Mouse (Mus musculus) naive thymus-derived CD4-positive, alpha-beta T cell, adult 2 months (primary cell): ENCODE measurements around the gene Thap2.

Experiments
- DNase-seq: peaks from one replicate; pipeline ENCODE4 v3.0.0-alpha.2; 2011; ENCODE audit warnings: low read depth

Thap2 gene

GRCm38 (mm10) chr10:115354553-115354952 lies 29.7 kb downstream of the Thap2 start:
- no peak for DNase-seq

- no peak for DNase-seq
Measured at GRCm38 (mm10) chr10:115350810-115351397, 33.3 kb downstream of the Thap2 start.

- no peak for DNase-seq
Measured at GRCm38 (mm10) chr10:115349509-115349908, 34.7 kb downstream of the Thap2 start.

- no peak for DNase-seq
Measured at GRCm38 (mm10) chr10:115349029-115349428, 35.2 kb downstream of the Thap2 start.

GRCm38 (mm10) chr10:115348131-115348530 lies 36.1 kb downstream of the Thap2 start:
- no peak for DNase-seq

- DNase-seq, result no peak
Measured at GRCm38 (mm10) chr10:115346444-115346843, 37.8 kb downstream of the Thap2 start.

- DNase-seq, result no peak
Measured at GRCm38 (mm10) chr10:115342771-115343425, 41.3 kb downstream of the Thap2 start.

GRCm38 (mm10) chr10:115339820-115340328 lies 44.4 kb downstream of the Thap2 start:
- no peak for DNase-seq

- DNase-seq, result no peak
Measured at GRCm38 (mm10) chr10:115336901-115337300, 47.3 kb downstream of the Thap2 start.

GRCm38 (mm10) chr10:115333528-115333927 lies 50.7 kb downstream of the Thap2 start:
- no peak for DNase-seq

- DNase-seq, result no peak
Measured at GRCm38 (mm10) chr10:115332997-115333396, 51.2 kb downstream of the Thap2 start.

- DNase-seq, result no peak
Measured at GRCm38 (mm10) chr10:115332420-115332952, 51.8 kb downstream of the Thap2 start.

GRCm38 (mm10) chr10:115329010-115329530 lies 55.2 kb downstream of the Thap2 start:
- peak; percentile 34 for DNase-seq

- DNase-seq, result peak; percentile 29
Measured at GRCm38 (mm10) chr10:115328514-115328913, 55.7 kb downstream of the Thap2 start.

GRCm38 (mm10) chr10:115323295-115323694 lies 60.9 kb downstream of the Thap2 start:
- peak; percentile 87 for DNase-seq

- DNase-seq, result no peak
Measured at GRCm38 (mm10) chr10:115321317-115322035, 62.8 kb downstream of the Thap2 start.
